Mouse (Mus musculus) ES-CJ7 (cell line): ENCODE results near the gene Cbx3.
"Not testable (repeated sequence)": the region's sequence is repeated elsewhere in the genome, so short reads cannot be mapped to it uniquely, and the experiment has no call there.

ENCODE experiments used
- DNase-seq: peaks from one replicate; pipeline ENCODE4 v3.0.0; 2011; ENCODE audit warnings: low read depth, low spot score

The Cbx3 gene

GRCm38 (mm10) chr6:51469715-51470310 lies 347 bp upstream of the Cbx3 start, which contains the start of gene Hnrnpa2b1:
Hnrnpa2b1 (minus strand) TSS chr6:51469894.
- peak; percentile 99 for DNase-seq

DNA sequence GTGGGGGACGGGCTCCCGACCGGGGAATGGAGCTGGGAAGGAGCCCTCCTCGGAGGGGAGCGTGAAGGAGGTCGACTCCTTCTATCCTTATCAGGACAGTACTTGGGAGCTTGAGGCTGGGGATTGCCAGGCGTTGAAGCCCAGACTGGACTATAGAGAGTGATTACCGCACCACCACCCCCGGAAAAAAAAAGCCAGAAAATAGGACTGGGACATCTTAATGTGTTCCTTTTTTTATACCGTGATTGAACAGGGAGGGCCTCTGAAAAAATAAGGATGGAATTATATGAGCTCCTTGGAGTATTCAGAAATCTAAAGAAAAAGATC lies 982 bp downstream of the Cbx3 start:
- DNase-seq: no peak

DNA sequence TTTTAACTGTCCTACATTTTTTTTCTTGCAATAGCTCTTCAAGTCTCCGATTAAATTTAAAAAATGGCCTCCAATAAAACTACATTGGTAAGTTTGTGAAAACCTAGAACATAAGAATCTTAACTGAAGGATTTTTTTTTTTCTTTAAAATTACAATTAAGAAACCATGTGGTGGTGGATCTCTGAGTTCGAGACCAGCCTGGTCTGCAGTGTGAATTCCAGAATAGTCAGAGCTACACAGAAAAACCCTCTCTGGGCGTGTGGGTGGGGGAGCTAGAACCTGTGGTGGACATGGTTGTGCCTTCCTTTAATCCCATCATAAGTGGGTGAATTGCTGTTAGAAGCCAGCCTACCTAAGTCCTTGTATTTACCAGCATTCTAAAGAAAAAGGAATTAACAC lies 1.6 kb downstream of the Cbx3 start:
- DNase-seq: no peak

DNA sequence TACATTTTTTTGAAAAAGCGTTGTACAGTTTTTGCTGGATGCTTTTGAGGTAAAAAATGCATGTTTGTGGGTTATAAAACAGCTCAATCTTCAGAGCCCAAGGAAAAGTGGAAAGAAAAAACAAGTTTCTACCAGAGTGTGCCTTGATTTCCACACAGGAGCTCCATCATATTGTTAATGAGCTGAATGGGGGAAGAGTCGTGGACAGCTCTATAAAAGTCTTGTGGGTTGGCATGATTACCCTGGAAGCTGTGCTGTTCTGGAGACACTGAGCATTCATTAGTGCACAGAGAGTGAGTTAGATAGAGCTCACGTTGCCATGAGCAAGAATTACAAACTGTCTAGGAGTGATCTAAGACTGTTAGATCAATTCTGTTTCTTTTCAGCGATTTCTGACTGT lies 2.1 kb downstream of the Cbx3 start:
- no peak for DNase-seq

GRCm38 (mm10) chr6:51479136-51479731 lies 9.1 kb downstream of the Cbx3 start:
- DNase-seq: no peak

- no peak for DNase-seq
Measured at GRCm38 (mm10) chr6:51481548-51481947, 11.4 kb downstream of the Cbx3 start.

- no peak for DNase-seq
Measured at GRCm38 (mm10) chr6:51483861-51484260, 13.7 kb downstream of the Cbx3 start.

DNA sequence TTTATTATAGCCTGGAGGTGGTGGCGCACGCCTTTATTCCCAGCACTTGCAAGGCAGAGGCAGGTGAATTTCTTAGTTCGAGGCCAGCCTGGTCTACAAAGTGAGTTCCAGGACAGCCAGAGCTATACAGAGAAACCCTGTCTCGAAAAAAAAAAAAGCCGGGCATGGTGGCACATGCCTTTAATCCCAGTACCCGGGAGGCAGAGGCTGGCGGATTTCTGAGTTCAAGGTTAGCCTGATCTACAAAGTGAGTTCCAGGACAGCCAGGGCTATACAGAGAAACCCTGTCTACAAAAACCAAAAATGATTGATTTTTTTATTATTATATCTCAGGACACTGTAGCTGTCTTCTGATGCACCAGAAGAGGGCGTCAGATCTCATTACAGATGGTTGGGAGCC lies 14.4 kb downstream of the Cbx3 start:
- DNase-seq: not testable (repeated sequence)

- DNase-seq: peak; percentile 62
Measured at GRCm38 (mm10) chr6:51485646-51486045, 15.5 kb downstream of the Cbx3 start.

DNA sequence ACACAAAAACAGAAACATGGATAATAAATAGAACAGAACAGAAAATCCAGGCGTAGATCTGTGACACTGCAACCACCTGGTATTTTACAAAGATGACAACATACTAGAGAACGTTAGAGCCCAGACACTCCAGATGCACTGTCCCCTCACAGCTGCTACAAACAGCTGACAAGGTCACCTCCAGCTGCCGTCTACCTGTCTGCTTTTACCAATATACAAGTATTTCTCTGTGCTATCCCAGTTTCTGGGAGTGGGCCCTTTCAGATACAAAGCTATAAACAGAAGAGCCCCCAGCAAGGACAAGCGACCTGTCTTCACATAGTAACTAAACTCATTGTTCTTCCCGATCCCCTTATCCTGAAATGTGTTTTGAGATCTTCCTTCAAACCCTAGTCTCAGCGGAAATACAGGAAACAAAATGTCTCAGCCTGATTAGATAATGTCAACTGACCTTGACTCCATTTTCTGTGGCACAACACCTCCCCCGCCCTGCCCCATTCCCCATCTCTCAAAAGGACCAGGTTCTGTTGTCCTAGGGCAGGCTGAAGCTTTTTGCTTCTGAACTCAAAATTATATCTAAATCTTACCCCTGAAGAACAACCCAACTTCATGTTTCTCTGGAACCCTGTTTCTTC lies 16.0 kb downstream of the Cbx3 start:
- DNase-seq: no peak

GRCm38 (mm10) chr6:51486731-51487130 lies 16.6 kb downstream of the Cbx3 start:
- no peak for DNase-seq

DNA sequence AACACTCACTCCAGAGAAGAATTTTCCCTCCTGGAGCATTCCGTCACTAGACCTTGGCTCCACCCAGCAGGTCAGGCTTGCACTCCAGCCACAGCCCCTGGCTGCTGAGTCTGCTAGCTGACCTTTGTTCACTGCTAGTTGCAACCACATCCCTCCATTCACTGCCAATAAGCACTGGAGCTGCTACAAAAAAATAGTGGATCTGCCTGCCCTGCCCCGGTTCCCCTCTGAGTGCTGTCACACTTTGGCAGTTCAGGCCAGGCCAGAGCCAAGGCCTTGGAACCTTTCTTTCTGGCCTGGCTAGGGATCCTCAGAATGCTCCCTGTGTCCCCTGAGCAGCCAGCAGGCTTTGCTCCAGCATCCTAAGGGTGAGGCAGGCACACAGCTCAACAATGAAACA lies 19.6 kb downstream of the Cbx3 start:
- peak; percentile 45 for DNase-seq

- no peak for DNase-seq
Measured at GRCm38 (mm10) chr6:51497321-51498111, 27.4 kb downstream of the Cbx3 start.

- no peak for DNase-seq
Measured at GRCm38 (mm10) chr6:51505671-51506070, 35.5 kb downstream of the Cbx3 start.

DNA sequence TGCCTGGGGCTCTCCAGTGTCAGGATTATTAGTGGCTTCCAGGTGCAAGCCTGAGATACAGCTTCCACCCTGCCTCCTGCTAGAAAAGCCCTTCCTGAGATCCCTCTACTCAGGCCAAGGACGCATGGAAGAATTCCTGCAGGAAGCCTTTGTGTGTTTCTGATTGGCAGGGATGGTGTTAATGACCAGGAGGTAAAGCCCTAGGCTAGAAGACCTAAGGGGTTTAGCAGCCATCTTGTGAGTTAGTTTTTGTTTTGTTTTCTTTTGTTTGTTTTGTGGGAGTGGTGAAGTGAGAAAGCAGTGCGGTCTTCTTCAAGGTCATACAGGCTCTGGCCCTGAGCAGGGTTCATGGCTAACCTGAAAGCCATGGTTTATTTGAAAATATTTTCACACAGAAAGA lies 37.4 kb downstream of the Cbx3 start:
- peak; percentile 71 for DNase-seq

DNA sequence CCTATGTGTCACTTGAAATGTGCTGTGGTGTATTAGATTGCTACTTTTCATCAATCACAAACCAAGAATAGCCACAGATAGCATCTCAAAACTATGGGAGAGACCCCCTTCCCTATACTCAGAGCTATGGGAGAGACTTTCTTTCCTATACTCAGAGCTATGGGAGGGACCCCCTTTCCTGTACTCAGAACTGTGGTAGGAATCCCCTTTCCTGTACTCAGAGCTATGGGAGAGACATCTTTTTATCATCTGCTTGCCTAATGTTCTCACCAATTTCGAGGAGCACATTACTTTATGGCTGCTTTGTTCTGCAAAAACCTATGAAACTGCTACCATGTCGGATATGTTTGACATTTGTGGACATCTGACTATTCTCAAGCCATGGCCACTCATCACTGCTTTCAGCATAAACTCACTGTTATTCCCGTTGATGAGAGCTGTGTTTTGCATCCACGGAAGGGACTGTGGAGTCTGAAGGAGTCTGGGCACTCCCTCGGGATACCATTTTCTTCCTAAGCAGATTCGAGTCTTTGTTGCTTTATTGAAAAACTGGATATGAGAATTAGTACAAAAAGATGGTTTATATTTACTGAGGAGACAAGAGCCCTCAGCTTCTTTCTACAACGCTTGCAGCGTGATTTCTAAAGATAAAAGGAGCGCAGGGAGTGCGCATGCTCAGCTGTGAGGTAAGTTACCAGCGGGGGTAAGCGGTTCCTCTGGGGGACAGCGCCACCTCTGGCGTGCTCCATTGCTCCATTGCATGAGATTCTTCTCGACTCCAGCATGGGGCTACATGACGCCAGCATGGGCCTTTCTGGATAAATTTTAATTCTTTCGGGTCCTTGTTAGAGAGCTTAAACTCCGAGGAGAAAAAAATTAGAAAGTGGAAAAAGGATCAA lies 38.8 kb downstream of the Cbx3 start:
- peak; percentile 93 for DNase-seq

- DNase-seq: peak; percentile 88
Measured at GRCm38 (mm10) chr6:51510094-51510493, 39.9 kb downstream of the Cbx3 start.

DNA sequence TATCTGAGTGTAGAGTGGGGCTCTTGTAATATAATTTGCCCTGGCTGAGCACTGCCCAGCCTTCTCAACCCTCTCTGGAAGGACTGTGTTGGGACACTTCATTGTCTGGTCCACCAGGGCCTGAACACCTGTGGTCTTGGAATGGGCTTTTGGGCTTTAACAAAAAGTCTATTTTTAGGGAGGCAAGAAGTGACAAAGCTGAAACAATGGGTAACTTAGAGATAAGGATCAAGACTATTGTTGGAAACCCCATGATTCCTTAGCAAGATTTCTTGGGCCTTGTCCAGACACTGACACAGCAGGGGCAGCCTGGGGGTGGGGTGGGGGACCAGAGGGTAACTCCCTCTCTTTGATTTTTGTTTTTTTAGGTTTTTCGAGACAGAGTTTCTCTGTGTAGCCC lies 40.8 kb downstream of the Cbx3 start:
- peak; percentile 56 for DNase-seq

- DNase-seq: no peak
Measured at GRCm38 (mm10) chr6:51513745-51514144, 43.6 kb downstream of the Cbx3 start.

DNA sequence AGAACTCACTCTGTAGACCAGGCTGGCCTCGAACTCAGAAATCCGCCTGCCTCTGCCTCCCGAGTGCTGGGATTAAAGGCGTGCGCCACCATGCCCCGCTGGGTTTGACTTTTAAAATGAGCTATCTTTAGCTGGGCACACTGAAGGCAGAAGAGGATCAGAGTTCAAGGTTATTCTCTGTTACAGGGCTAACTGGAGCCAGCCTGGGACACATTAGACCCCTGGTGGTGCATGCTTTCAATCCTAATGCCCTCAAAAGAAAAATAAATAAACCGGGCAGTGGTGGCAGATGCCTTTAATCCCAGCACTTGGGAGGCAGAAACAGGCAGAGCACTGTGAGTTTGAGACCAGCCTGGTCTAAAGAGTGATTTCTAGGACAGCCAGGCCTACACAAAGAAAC lies 44.7 kb downstream of the Cbx3 start:
- DNase-seq: peak; percentile 67

DNA sequence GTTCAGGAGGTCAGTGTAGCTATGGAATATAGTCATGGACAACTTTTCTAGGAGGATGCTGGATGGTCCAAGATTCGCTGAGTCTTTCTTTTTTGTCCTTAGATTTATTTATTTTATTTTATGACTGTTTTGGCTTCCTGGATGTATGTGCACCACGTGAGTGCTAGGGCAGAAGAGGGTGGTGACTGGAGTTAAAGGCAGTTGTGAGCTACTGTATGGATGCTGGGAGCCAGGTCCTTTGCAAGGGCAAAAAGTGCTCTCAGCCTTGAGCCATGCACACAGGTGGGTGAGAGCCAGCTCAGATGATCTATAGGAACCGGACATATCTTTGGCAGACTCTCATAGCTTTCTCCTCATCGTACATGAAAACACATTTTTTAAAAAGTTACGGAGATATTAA lies 53.1 kb downstream of the Cbx3 start:
- DNase-seq: no peak
